Mouse (Mus musculus) CD4-positive naive resting alpha-beta T cell, adult 76 days (primary cell): ENCODE measurements around the gene Mpig6b. TPM values are rescaled to one million over a fixed set of nuclear protein-coding genes. Genes with fewer than 3 reads are reported as not detected.

Source experiments
- total RNA-seq: library from RNA; stranded (reverse); gene quantifications from one replicate; pipeline ENCODE4 v1.2.4, GENCODE M21; 2023

The Mpig6b gene
- not detected for total RNA-seq

DNA sequence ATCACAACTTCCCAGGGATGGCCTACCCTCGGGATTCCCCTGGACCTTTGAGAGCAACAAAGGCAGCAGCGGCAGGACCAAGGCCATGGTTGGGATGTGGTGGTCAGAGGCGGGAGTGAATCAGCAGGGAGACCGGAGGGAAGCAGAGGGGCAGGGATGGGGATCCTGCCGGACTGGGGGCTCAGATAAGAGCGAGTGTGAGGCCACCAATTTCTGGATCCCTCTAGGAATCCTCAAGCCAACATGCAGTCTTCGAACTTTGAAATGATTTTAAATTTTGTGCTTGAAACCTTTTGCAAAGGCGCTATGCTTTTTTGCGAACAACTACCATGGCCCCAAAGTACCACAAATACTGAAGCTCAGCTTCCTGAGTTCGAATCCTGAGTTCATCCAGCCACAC, at the start of gene Mpig6b:
TSS of gene Mpig6b (minus strand) at position 101 of the 400 bp plus-strand sequence.

DNA sequence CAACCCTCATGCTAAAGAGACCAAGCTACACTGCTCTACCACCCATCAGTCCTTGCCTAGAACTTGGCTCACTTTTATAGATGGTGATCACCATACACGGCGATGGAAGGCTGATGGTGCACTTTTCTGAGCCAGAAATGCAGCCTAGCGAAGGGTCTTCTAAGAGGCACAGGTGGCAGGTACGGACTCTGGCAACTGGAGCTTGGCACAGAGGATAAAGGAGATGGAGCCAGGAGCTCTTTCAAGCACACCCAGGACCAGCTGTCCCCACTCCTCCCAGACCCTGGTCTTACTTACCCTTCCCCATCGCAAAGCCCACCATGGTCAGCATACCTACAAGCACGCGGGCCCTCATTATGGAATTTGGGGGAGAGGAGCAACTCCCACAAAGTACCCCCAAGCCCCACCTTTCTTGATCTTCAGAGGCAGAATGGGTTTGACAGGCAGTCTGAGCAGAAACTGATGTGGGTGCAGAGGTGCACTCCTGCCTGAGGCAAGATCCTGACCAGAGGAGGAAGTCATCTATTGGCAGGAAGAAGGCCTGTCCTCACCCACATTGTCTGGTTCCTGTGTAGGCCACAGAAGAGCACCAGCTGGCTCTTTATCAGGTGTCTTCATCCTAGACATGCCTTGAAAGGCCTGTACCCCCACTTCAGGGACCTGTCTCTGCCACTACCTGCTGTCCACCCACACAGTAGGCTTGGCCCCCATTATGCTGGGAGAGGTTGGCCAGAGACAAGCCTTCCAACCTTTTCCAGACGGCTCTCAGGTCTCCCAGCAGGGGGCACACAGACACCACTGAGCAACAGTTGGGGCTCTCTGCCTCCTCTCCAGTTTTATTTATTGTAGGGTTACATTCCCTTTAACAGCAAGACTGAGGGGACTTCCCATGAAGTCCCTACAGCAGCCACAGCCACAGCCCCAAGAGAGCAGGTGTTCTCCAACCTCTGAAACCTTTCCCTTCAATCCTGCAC, 49.3 kb upstream of the Mpig6b start, which contains the start of gene Ly6g5b:
TSS of gene Ly6g5b (minus strand) at position 383 of the 974 bp plus-strand sequence.

DNA sequence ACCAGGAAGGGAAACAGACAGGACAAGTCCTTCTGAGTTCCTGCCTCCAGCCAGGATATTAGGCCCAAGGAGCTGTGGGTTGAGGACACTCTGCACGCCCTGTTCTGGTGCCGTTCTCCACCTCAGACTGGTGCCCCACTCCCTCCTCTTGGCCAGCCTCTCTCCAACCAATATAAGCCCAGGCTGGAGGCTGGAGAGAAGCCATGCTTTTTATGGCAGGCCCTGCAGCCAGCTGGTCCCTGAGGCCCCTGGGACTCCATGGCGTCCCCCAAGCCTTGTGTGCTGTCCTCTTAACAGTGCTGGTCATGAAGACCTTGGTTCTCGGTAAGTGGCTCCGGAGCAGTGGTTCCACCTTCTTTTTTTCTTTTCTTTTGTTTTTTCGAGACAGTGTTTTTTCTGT, 42.1 kb upstream of the Mpig6b start, which contains the start of gene Ly6g5c:
TSS of gene Ly6g5c (plus strand) at position 183 of the 400 bp plus-strand sequence.

DNA sequence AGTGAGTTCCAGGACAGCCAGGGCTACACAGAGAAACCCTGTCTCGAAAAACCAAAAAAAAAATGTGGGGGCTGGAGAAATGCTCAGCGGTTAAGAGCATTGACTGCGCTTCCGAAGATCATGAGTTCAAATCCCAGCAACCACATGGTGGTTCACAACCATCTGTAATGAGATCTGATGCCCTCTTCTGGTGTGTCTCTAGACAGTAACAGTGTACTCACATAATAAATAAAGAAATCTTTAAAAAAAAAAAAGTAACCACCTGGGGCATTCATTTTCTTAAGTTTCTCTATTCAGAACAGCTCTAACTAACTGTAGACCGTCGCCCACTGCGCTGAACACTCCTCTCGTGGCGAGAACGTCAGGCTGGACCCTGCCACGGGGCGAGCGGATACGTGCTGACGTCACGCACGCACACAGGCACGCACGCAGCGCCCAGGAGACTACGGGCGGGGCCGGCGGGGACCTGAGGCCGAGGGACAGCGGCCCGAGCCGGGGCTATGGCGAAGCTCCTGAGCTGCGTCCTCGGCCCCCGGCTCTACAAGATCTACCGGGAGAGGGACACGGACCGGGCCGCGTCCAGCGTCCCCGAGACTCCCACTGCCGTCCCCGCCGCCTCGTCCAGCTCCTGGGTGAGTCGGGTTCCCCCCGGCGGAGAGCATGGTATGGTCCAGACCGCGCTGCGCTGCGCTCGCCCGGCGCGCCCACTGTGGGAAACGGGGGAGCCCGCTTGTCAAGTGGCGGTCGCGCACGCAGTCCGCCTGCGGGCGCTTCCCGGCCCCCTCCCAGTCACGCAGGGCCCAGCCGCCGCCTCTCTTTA, 23.1 kb upstream of the Mpig6b start, which contains the start of gene Abhd16a:
TSS of gene Abhd16a (plus strand) at position 439 of the 820 bp plus-strand sequence.

DNA sequence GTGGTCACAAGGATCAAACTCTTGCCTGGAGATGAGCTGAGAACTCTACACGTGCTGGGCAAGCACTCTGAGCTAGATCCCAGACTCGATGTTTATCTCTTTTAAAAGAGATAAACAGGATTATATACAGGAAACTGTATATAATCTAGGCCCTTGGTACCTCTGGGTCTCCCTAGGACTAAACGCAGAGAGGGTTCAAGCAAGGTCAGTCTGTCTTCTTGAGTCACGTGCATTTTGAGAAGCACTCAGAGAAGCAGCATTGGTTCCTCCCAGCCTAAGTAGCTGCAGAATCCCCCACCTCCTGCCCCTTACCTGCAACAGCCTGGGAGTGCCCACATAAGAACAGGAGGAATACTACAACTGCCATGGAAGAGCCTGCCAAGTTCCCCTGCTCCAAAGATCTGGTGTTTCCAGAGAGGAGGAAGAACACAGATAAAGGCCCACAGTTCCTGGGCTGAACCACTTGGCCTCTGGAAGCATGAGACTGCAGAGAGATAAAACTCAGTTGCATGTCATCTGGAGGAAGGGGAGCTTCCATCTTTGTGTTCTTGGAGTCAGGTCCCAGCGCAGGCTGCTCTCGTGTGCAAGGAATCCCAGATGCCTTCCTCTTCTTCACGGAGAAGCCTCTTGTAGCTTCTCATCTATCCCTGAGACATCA, 19.4 kb upstream of the Mpig6b start, which contains the start of gene Ly6g6f:
TSS of gene Ly6g6f (minus strand) at position 403 of the 658 bp plus-strand sequence.

DNA sequence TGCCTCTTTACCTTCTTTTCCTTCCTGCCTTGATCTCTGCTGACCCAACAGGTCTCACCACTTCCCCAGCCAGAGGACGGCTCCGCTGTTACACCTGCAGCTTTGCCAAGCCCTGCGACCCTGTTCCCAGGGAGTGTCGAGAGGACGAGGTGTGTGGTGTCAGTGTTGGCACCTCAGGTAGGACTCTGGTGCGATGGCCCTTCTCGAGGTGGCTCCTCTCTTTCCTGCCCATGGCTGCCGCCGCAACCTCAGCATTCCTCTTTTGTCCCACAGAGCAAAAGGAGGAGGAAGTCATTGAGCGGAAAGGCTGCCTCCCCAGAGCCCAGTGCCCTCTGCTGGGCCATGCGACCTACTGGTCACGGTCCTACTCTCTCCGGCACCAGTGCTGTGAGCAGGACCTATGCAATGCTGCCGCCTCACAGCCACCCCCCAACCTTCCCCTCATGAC, 11.8 kb upstream of the Mpig6b start, which contains the start of gene Ly6g6d:
TSS of gene Ly6g6d (minus strand) at position 280 of the 448 bp plus-strand sequence.

DNA sequence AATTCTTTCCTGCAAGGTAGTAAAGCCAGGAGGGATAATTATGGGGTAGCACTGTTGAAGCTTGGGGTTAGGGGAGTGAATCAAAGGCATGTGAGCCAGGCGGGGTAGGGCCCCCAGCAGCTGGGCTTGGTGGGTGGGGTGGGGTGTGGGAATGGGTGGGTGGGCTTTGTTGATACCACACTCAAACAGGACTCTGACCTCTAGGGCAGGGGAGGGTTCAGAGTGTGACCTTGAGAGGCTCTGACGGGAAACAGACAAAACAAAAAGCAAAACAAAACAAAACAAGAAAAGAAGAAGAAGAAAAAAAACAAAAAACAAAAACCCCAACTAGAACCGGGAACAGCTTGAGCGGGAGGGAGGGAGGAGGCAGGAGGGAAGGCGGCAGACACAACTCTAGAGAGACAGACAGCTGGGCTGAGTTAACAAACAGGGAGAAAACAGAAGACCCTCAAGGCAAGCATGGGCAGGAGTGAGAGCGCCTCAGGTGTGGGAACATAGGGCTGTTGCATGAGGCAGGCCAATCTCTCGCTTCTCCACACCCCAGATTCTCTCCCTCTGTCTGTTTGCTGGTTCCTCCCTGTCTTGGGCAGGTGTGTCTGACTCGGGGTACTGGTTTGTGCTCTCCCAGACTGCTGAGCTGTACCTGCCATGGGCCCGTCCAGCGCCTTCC, 10.7 kb upstream of the Mpig6b start, which contains the start of gene Ly6g6e:
TSS of gene Ly6g6e (plus strand) at position 396 of the 670 bp plus-strand sequence.

DNA sequence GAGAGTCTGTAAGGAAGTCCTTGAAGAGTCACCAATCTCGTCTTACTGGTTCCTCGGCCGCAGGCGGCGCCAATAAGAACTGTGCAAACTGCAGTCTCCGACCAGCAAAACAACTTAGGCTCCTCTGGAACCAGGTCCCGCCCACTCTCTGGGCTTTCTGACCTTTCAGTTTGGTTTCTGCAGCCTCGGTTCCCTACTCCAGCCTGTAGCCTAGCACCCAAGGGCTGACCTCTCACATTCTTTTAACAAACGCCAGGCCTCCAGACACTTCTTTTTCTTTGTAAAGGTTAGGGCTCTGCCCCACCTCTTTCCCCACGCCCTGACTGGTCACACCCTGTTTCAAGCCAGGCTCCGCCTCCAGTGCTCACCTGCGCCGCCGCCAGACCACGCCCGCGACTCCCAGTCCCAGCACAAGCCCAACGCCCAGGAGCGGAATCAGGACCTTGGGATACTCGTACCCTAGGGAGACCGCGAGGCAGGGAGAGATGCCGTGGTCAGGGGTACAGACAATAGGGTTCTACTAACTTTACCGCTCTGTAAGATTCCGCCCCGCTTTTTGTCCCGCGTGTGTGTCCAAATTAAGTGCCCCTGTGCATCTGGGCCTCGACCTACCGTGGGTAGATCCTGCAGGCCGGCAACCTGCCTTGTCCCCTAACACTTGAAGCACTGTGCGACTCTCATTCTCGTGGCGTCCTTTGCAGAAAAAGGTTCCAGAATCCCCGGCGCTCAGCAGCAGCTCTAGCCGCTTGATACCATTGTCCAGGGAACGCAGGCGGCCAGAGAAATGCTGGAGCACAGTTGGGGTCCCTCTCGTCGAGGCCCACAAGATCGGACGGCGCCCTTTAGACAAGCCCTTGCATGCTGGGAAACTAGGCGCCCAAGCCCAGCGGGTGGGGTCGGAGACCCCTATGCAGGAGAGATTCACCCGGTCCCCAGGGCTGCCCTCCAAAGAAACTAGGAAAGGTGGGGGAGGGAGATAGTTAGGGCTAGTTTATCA, 735 bp downstream of the Mpig6b start, which contains the start of gene Ly6g6c:
TSS of gene Ly6g6c (plus strand) at position 438 of the 997 bp plus-strand sequence.

DNA sequence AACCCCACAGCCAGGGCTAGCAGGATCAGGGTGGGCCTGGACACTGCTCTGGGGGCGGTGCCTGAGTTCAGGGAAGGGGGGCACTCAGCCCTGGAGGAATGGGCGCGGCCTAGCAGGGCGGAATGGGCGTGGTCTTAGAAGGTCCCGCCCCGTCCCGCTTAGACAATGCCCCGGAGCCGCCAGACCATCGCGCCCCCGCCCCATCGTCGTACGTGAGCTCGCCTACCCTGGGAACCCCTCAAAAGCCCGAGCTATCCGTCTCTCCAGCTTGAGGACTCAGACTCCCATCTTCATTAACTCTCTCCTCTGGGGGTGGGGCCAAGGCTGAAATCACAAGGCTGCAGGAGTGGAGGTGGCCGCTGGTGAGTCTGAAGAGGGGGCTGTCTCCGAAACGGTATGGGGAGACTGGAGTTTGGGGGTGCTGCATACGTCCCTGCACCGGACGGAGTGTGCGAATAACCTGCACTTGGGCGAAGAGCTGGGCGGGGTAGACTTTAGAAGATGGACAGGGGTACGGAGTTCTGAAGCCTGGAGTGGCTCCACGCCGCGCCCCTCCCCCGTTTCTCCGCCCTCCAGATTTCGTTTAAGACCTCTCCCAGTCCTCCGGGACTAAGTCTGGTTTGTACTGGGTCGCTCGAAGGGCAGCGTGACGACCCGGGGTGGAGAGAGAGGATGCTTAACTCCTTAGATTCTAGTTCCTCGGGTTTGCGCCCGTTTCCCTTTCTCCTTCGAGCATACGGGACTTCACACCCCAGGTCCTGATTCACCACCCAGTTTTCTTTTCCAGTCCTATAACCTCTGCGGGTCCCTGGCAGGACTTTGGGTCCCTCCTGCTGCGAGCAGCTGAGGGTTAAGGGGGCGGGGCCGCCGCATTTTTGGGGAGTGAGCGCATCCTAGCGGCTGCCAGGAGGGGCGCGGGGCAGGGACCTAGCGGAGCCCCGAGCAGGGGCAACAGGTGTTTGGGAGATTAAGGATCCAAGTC, 6.8 kb downstream of the Mpig6b start, which contains the start of gene Ddah2:
TSS of gene Ddah2 (plus strand) at position 125 of the 982 bp plus-strand sequence.

DNA sequence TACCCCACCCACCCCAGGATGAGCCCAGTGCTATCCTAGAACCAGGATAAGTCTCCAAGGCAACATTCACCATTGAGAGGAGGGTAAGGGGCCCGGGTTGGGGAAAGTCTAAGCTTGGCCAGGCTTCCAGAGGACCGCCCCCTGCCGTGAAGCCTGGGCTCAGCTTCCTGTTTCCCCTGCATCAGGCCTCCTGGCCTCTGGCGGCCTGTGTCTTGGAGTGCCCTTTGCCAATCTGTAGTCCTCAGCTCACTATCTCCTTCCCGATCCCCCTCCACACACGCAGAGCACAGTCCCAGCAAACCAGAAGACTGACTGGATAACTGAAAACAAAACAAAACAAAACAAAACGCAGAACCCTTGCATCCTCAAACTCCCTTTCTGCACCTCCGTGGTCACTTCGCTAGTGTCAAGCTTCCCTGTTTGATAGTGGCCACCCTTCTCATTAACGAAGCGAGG, 16.4 kb downstream of the Mpig6b start, which contains the start of gene Clic1:
TSS of gene Clic1 (plus strand) at position 406 of the 456 bp plus-strand sequence.

DNA sequence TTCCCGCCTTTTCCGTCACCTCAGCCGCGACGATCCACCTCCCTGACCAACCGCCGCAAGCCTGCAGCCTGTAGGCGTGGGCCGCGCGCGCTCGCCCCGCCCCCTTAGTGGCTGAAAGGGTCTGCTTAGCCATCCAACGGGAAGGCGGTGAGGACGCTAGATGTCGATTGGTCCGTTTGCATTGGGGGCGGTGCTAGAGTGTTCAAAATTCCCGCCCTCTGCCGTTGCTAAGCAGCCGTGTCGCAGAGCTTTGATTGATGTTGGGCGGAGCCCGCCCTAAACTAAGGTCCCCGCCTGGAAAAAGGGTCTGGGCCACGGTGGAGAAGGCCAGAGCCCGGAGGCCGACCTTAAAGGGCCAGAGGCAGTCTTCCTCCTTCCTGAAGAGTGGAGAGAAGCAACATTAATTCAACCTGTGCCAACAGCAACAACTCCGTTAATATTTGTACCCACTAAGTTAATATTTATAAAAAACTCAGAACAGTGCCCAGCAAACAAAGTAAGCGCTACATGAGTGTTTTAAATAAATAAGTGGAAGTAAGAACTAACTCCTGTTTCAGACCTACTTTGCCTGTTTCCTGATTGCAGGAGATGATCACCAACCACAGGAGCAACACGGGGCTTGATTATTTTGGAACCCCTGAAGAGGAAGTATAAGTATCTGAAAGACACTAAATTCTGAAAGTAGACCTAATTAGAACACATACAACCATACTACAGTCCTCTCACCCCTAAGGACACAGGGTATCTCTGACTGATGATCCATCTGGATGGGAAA, 19.1 kb downstream of the Mpig6b start, which contains the start of gene Msh5:
TSS of gene Msh5 (minus strand) at position 65 of the 775 bp plus-strand sequence.

DNA sequence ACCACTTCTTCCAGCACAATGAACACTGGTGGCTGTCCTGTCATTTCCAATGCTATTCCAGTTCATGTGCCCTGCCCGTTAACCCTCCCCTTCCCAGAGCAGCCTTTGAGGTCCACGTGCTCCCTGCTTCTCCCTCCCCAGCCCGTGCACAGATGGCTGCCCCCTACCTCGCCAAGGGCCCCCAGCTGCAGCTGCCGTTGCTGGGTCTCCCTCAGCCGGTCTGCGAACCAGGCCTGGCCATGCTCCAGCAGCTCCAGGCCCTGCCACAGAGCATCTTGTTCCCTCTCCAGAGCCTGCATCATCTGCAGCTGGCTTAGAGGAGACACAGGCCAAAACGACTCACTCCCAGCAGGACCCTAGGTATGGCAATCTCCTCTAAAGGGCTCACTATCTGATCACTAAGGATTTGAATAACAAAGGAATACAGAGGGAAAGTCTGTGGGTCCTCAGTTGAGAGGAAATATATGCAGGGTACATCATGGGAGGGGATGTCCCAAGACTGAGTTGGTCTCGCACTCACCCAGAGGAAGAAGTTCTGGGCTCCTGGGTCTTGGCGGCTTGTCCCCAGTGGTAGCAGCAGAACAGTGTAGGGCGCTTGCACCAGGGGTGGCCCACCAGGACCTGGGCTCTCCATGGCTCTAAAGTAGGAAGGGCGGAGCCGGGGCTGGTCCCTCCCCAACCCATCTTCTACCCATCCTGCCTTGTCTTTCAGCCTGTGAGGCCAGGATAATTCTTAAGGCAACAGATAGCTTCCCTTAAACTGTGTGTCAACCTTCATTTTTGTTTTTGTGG, 38.5 kb downstream of the Mpig6b start, which contains the start of gene Sapcd1:
TSS of gene Sapcd1 (minus strand) at position 740 of the 792 bp plus-strand sequence.

DNA sequence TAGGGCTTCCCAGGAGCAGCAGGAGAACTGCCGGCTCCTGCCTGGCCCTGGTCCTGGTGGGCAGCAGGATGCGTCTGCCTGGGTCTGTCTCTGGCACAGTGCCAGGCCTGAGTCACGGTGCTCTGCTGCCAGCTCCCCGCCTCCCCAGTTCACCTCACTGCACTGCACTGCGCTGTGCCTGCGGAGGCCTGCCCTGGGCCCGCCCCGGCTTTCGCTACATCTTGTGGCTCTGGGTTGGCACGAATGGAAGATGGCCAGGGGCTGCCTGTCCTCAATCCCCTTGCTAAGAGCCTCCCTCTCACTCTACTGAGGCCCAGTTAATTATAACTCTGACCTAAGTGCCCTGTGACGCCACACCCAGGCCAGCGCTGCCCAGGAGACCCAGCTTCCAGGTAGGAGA, 49.6 kb downstream of the Mpig6b start, which contains the start of gene Vwa7:
TSS of gene Vwa7 (plus strand) at position 204 of the 400 bp plus-strand sequence.

